Mouse (Mus musculus) thymus, postnatal 0 days (tissue): ENCODE data around the gene Tmem59. TPM values are rescaled to one million over a fixed set of nuclear protein-coding genes. Genes with fewer than 3 reads are reported as not detected.
A peak's percentile ranks its signal among the peaks of the same experiment; 100 is the strongest.

Experiments
- DNase-seq: peaks from one replicate; pipeline ENCODE4 v3.0.0-alpha.2; 2015; ENCODE audit warnings: low spot score
- polyA plus RNA-seq: library from polyadenylated mRNA; unstranded; fragments of >200 nt; fragmentation: Nextera tagmentation; extraction: Ambion mirVana; gene quantifications from 2 replicates; pipeline ENCODE4 v1.2.1, GENCODE M21; 2015

Gene Tmem59
- polyA plus RNA-seq, 1 experiment from 2014 or later = 377 TPM

- no peak for DNase-seq
Observed at GRCm38 (mm10) chr4:107238253-107238652, 60.1 kb downstream of the Tmem59 start.

- no peak for DNase-seq
Observed at GRCm38 (mm10) chr4:107240196-107240595, 62.0 kb downstream of the Tmem59 start.

- DNase-seq = no peak
Observed at GRCm38 (mm10) chr4:107243365-107244333, 65.5 kb downstream of the Tmem59 start.

- DNase-seq = no peak
Observed at GRCm38 (mm10) chr4:107245368-107245767, 67.2 kb downstream of the Tmem59 start.

GRCm38 (mm10) chr4:107246040-107246439 is 67.8 kb downstream of the Tmem59 start:
- DNase-seq = no peak

GRCm38 (mm10) chr4:107247110-107247509 is 68.9 kb downstream of the Tmem59 start:
- no peak for DNase-seq

- no peak for DNase-seq
Observed at GRCm38 (mm10) chr4:107248061-107248460, 69.9 kb downstream of the Tmem59 start.

- peak; percentile 88 for DNase-seq
Observed at GRCm38 (mm10) chr4:107249471-107249870, 71.3 kb downstream of the Tmem59 start.

- peak; percentile 70 for DNase-seq
Observed at GRCm38 (mm10) chr4:107250494-107250893, 72.3 kb downstream of the Tmem59 start.

Other genes starting within 250 kb of the Tmem59 start
- 78.1 and 80.6 TPM in 2 replicates for gene Mrpl37, start 111.5 kb upstream of the Tmem59 start, polyA plus RNA-seq
- gene Cyb5rl, start 111.4 kb upstream of the Tmem59 start, polyA plus RNA-seq = 5.0 and 5.3 TPM in 2 replicates
- not detected in 2 replicates for gene Cdcp2, start 81.5 kb upstream of the Tmem59 start, polyA plus RNA-seq
- gene Tceanc2, start 717 bp downstream of the Tmem59 start, polyA plus RNA-seq = 48.4 and 67.1 TPM in 2 replicates
- gene Ldlrad1, start 30.8 kb downstream of the Tmem59 start, polyA plus RNA-seq = 0.19 and 0.38 TPM in 2 replicates
- 127 and 129 TPM in 2 replicates for gene Lrrc42, start 75.1 kb downstream of the Tmem59 start, polyA plus RNA-seq
- gene Hspb11, start 75.2 kb downstream of the Tmem59 start, polyA plus RNA-seq = 106 and 112 TPM in 2 replicates
- 6.8 and 7.2 TPM in 2 replicates for gene Dio1, start 128.8 kb downstream of the Tmem59 start, polyA plus RNA-seq
- gene Yipf1, start 136.0 kb downstream of the Tmem59 start, polyA plus RNA-seq = 84.3 and 87.2 TPM in 2 replicates
- gene Ndc1, start 189.4 kb downstream of the Tmem59 start, polyA plus RNA-seq = 14.9 and 19.6 TPM in 2 replicates